Mouse (Mus musculus): ENCODE measurements around the gene Tfr2. TPM values are rescaled to one million over a fixed set of nuclear protein-coding genes. Genes with fewer than 3 reads are reported as not detected.

Gene Tfr2
- polyA plus RNA-seq, 1 experiment from 2014 or later: 3.0 TPM

GRCm38 (mm10) chr5:137568223-137568798 lies 1.3 kb upstream of the Tfr2 start:
- Histone ChIP-seq H3K36me3 (peaks cover 36% of the 10 kb centered on the region), H3K9me3 (no peaks in the 10 kb centered on the region), H3K27ac (replicated peaks) (no peak overlapping the region), H3K27me3 (peaks cover 6% of the 10 kb centered on the region; the same call in 1 of the 2 replicates), H3K4me3 (no peak overlapping the region), H3K4me2 (no peak overlapping the region), H3K4me1 (replicated peaks) (no peaks in the 10 kb centered on the region), H3K9ac (no peak overlapping the region)
- 83% methylated on average over 8 of the region's 8 CpGs for WGBS
- ATAC-seq (ENCODE audit: low read depth): no peak

GRCm38 (mm10) chr5:137569031-137569430 lies 609 bp upstream of the Tfr2 start:
- 75% methylated on average over 12 of the region's 12 CpGs for WGBS
- H3K9ac ChIP-seq: no peak overlapping the region
- no peak overlapping the region for H3K27ac ChIP-seq (replicated peaks)
- no peak overlapping the region for H3K4me2 ChIP-seq
- H3K27me3 ChIP-seq: peaks cover 6% of the 10 kb centered on the region; the same call in 1 of the 2 replicates
- no peaks in the 10 kb centered on the region for H3K4me1 ChIP-seq (replicated peaks)
- no peak for ATAC-seq (ENCODE audit: low read depth)
- no peak overlapping the region for H3K4me3 ChIP-seq
- peaks cover 36% of the 10 kb centered on the region for H3K36me3 ChIP-seq
- no peaks in the 10 kb centered on the region for H3K9me3 ChIP-seq

- peaks cover 26% of the 10 kb centered on the region for H3K36me3 ChIP-seq
- no peak for ATAC-seq (ENCODE audit: low read depth)
- H3K9me3 ChIP-seq: no peaks in the 10 kb centered on the region
- 0 out of 2 replicates have a peak, but pooled peaks cover 6% of the 10 kb centered on the region for H3K4me1 ChIP-seq (replicated peaks)
- H3K4me2 ChIP-seq: no peak overlapping the region
- no peak overlapping the region for H3K4me3 ChIP-seq
- H3K9ac ChIP-seq: no peak overlapping the region
- H3K27me3 ChIP-seq: peaks cover 8% of the 10 kb centered on the region
- 63% methylated on average over 7 of the region's 7 CpGs for WGBS
- no peak overlapping the region for H3K27ac ChIP-seq (replicated peaks)
Measured at GRCm38 (mm10) chr5:137570181-137570580, 541 bp downstream of the Tfr2 start.

- H3K9me3 ChIP-seq: no peaks in the 10 kb centered on the region
- ATAC-seq (ENCODE audit: low read depth): no peak
- 84% methylated on average over 17 of the region's 17 CpGs for WGBS
- peaks cover 9% of the 10 kb centered on the region for H3K27me3 ChIP-seq
- H3K4me2 ChIP-seq: no peak overlapping the region
- H3K4me1 ChIP-seq (replicated peaks): 0 out of 2 replicates have a peak, but pooled peaks cover 6% of the 10 kb centered on the region
- H3K36me3 ChIP-seq: peaks cover 19% of the 10 kb centered on the region
- H3K9ac ChIP-seq: no peak overlapping the region
- no peak overlapping the region for H3K4me3 ChIP-seq
- no peak overlapping the region for H3K27ac ChIP-seq (replicated peaks)
Measured at GRCm38 (mm10) chr5:137570691-137571586, 1.3 kb downstream of the Tfr2 start.

- Histone ChIP-seq H3K4me1 (replicated peaks) (0 out of 2 replicates have a peak, but pooled peaks cover 6% of the 10 kb centered on the region), H3K4me2 (peak overlapping the region; percentile 51), H3K27ac (replicated peaks) (no peak overlapping the region), H3K9ac (peak overlapping the region; percentile 54), H3K4me3 (peak overlapping the region; percentile 20; the same call in 1 of the 2 replicates), H3K9me3 (no peaks in the 10 kb centered on the region), H3K27me3 (peaks cover 9% of the 10 kb centered on the region), H3K36me3 (no peaks in the 10 kb centered on the region)
- ATAC-seq (ENCODE audit: low read depth): peak; percentile 63
- 7% methylated on average over 27 of the region's 27 CpGs for WGBS
Measured at GRCm38 (mm10) chr5:137574470-137574901, 4.8 kb downstream of the Tfr2 start.

- no peak overlapping the region for H3K9ac ChIP-seq
- peaks cover 20% of the 10 kb centered on the region for H3K4me1 ChIP-seq (replicated peaks)
- ATAC-seq (ENCODE audit: low read depth): no peak
- H3K4me3 ChIP-seq: no peak overlapping the region
- WGBS: 81% methylated on average over 6 of the region's 6 CpGs
- H3K27me3 ChIP-seq: peaks cover 17% of the 10 kb centered on the region
- H3K4me2 ChIP-seq: no peak overlapping the region
- no peaks in the 10 kb centered on the region for H3K36me3 ChIP-seq
- H3K9me3 ChIP-seq: no peaks in the 10 kb centered on the region
- H3K27ac ChIP-seq (replicated peaks): no peak overlapping the region
Measured at GRCm38 (mm10) chr5:137580246-137580645, 10.6 kb downstream of the Tfr2 start.

GRCm38 (mm10) chr5:137582702-137583101 lies 13.1 kb downstream of the Tfr2 start:
- H3K4me2 ChIP-seq: peak overlapping the region; percentile 61
- 0 out of 2 replicates have a peak, but pooled peaks have one; percentile 20 for ATAC-seq (ENCODE audit: low read depth)
- 43% methylated on average over 8 of the region's 8 CpGs for WGBS
- H3K4me3 ChIP-seq: no peak overlapping the region; the same call in 1 of the 2 replicates
- H3K9ac ChIP-seq: peak overlapping the region; percentile 67
- H3K36me3 ChIP-seq: no peaks in the 10 kb centered on the region
- H3K4me1 ChIP-seq (replicated peaks): peaks cover 20% of the 10 kb centered on the region
- H3K9me3 ChIP-seq: no peaks in the 10 kb centered on the region
- no peak overlapping the region for H3K27ac ChIP-seq (replicated peaks)
- peaks cover 17% of the 10 kb centered on the region for H3K27me3 ChIP-seq

GRCm38 (mm10) chr5:137583670-137584169 lies 14.1 kb downstream of the Tfr2 start:
- no peaks in the 10 kb centered on the region for H3K9me3 ChIP-seq
- peak overlapping the region; percentile 61 for H3K4me2 ChIP-seq
- peak overlapping the region; percentile 67 for H3K9ac ChIP-seq
- H3K4me1 ChIP-seq (replicated peaks): peaks cover 20% of the 10 kb centered on the region
- 19% methylated on average over 27 of the region's 27 CpGs for WGBS
- H3K4me3 ChIP-seq: peak overlapping the region; percentile 38
- peak; percentile 84 for ATAC-seq (ENCODE audit: low read depth)
- peaks cover 17% of the 10 kb centered on the region for H3K27me3 ChIP-seq
- peak overlapping the region; percentile 73 for H3K27ac ChIP-seq (replicated peaks)
- no peaks in the 10 kb centered on the region for H3K36me3 ChIP-seq

GRCm38 (mm10) chr5:137584976-137585375 lies 15.3 kb downstream of the Tfr2 start:
- no peaks in the 10 kb centered on the region for H3K36me3 ChIP-seq
- no peak overlapping the region for H3K4me3 ChIP-seq
- H3K4me1 ChIP-seq (replicated peaks): peaks cover 20% of the 10 kb centered on the region
- H3K9me3 ChIP-seq: no peaks in the 10 kb centered on the region
- H3K27me3 ChIP-seq: peaks cover 17% of the 10 kb centered on the region
- H3K27ac ChIP-seq (replicated peaks): no peak overlapping the region
- no peak overlapping the region for H3K9ac ChIP-seq
- ATAC-seq (ENCODE audit: low read depth): no peak
- no peak overlapping the region for H3K4me2 ChIP-seq
- 33% methylated on average over 8 of the region's 8 CpGs for WGBS

GRCm38 (mm10) chr5:137590507-137590906 lies 20.9 kb downstream of the Tfr2 start:
- no peaks in the 10 kb centered on the region for H3K9me3 ChIP-seq
- no peak for ATAC-seq (ENCODE audit: low read depth)
- no peak overlapping the region for H3K4me2 ChIP-seq
- no peak overlapping the region for H3K9ac ChIP-seq
- H3K4me1 ChIP-seq (replicated peaks): no peaks in the 10 kb centered on the region
- H3K4me3 ChIP-seq: no peak overlapping the region
- WGBS: 75% methylated on average over 5 of the region's 5 CpGs
- H3K27me3 ChIP-seq: no peaks in the 10 kb centered on the region
- H3K36me3 ChIP-seq: no peaks in the 10 kb centered on the region
- H3K27ac ChIP-seq (replicated peaks): no peak overlapping the region

- Histone ChIP-seq H3K27ac (replicated peaks) (no peak overlapping the region), H3K4me1 (replicated peaks) (peaks cover 20% of the 10 kb centered on the region), H3K27me3 (no peaks in the 10 kb centered on the region), H3K9me3 (no peaks in the 10 kb centered on the region), H3K4me2 (no peak overlapping the region), H3K9ac (no peak overlapping the region), H3K4me3 (no peak overlapping the region), H3K36me3 (peaks cover 17% of the 10 kb centered on the region)
- no peak for ATAC-seq (ENCODE audit: low read depth)
- 79% methylated on average over 7 of the region's 7 CpGs for WGBS
Measured at GRCm38 (mm10) chr5:137595921-137596320, 26.3 kb downstream of the Tfr2 start.

Measured in neural tube, embryonic 13.5 days (tissue).